Mouse (Mus musculus) layer of hippocampus, postnatal 10 days (tissue): Measurements from ENCODE around the gene Kctd18. TPM values are rescaled to one million over a fixed set of nuclear protein-coding genes. Genes with fewer than 3 reads are reported as not detected.
A peak's percentile ranks its signal among the peaks of the same experiment; 100 is the strongest.

Source experiments
- DNase-seq, 2 experiments: peaks; one replicate each; pipeline ENCODE4 v3.0.0; 2021; ENCODE audit warnings: low spot score in 2 of 2
- total RNA-seq, 2 experiments: library from RNA; stranded (reverse); gene quantifications; 2 replicates each; pipeline ENCODE4 v1.2.3; 2021

Gene Kctd18
- total RNA-seq, 2 experiments from 2014 or later: 24.4 to 25.7 TPM

GRCm38 (mm10) chr1:57995432-57996132 lies 23.2 kb downstream of the Kctd18 start, which contains the start of gene Sgo2a:
TSS of gene Sgo2a (plus strand) at chr1:57995971.
- DNase-seq: peak; percentile 88 to 91

GRCm38 (mm10) chr1:57991277-57991676 lies 27.5 kb downstream of the Kctd18 start:
- no peak for DNase-seq

- DNase-seq: no peak
Observed at GRCm38 (mm10) chr1:57989052-57989600, 29.6 kb downstream of the Kctd18 start.

- DNase-seq: no peak
Observed at GRCm38 (mm10) chr1:57976860-57977259, 41.9 kb downstream of the Kctd18 start.

- DNase-seq: no peak
Observed at GRCm38 (mm10) chr1:57971588-57971987, 47.2 kb downstream of the Kctd18 start.

GRCm38 (mm10) chr1:57969327-57970271 lies 49.2 kb downstream of the Kctd18 start:
- peak; percentile 99 for DNase-seq

- DNase-seq: no peak
Observed at GRCm38 (mm10) chr1:57955774-57956173, 63.0 kb downstream of the Kctd18 start.

GRCm38 (mm10) chr1:57954376-57954765 lies 64.4 kb downstream of the Kctd18 start:
- DNase-seq: no peak

- DNase-seq: no peak
Observed at GRCm38 (mm10) chr1:57953586-57954375, 65.0 kb downstream of the Kctd18 start.

GRCm38 (mm10) chr1:57952509-57952908 lies 66.2 kb downstream of the Kctd18 start:
- no peak for DNase-seq

GRCm38 (mm10) chr1:57949716-57950115 lies 69.0 kb downstream of the Kctd18 start:
- no peak for DNase-seq

- no peak for DNase-seq
Observed at GRCm38 (mm10) chr1:57949195-57949594, 69.6 kb downstream of the Kctd18 start.

GRCm38 (mm10) chr1:57947552-57948347 lies 71.0 kb downstream of the Kctd18 start:
- no peak for DNase-seq

- no peak for DNase-seq
Observed at GRCm38 (mm10) chr1:57942215-57942614, 76.5 kb downstream of the Kctd18 start.

- DNase-seq: no peak
Observed at GRCm38 (mm10) chr1:57941734-57942133, 77.0 kb downstream of the Kctd18 start.

- DNase-seq: no peak
Observed at GRCm38 (mm10) chr1:57941095-57941494, 77.7 kb downstream of the Kctd18 start.

GRCm38 (mm10) chr1:57940691-57941090 lies 78.1 kb downstream of the Kctd18 start:
- no peak for DNase-seq

GRCm38 (mm10) chr1:57934287-57934686 lies 84.5 kb downstream of the Kctd18 start:
- DNase-seq: no peak

- no peak for DNase-seq
Observed at GRCm38 (mm10) chr1:57918567-57918966, 100.2 kb downstream of the Kctd18 start.

GRCm38 (mm10) chr1:57917342-57917741 lies 101.4 kb downstream of the Kctd18 start:
- DNase-seq: no peak
